Mouse (Mus musculus): ENCODE data around the gene Cx3cl1.

DNA sequence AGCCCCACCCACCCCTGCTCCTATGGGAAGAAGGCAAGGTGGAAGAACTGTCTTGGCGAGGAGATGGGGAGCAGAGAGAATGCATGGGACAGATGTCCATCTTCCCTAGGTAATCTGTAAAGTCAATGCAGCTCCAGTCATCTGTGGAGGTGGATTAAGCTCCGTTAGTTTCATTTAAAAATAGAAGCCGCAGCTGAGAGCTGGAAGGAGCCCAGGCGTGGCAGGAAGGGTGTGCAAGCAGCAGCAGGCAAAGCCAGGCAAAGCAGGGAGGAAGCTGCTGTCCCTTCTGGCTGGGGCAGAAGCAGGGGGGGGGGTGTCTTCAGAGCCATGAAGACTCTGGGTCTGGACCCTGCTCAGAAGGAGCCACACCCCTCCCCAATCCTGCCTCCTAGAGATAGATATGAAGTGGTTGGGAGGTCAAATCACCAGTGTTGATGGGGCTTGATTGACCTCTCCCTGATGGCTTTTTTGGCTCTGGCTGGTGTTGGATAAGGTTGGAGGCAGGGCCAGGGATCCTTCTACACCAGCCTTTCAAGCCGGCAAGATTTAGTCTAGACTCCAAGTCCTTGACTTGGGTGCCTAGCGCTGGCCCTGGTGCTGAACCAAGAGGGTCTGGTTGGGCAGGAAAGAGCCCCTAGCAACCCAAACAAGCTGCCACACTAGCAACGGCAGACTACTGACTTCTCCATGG, 28.6 kb downstream of the Cx3cl1 start:
- no peak for TF ChIP-seq POLR2A (IDR thresholded peaks at IDR 0.05; ENCODE audit: borderline replicate concordance, extremely low read depth, low read depth, low read length)
- TF ChIP-seq CTCF (IDR thresholded peaks at IDR 0.05; ENCODE audit: insufficient read depth, low read length): no peak

Measured in lung, adult 2 months (tissue).